Mouse (Mus musculus): ENCODE data around the gene B2m. TPM values are rescaled to one million over a fixed set of nuclear protein-coding genes. Genes with fewer than 3 reads are reported as not detected.

The B2m gene
- polyA plus RNA-seq, 1 experiment, result 99.6 TPM

DNA sequence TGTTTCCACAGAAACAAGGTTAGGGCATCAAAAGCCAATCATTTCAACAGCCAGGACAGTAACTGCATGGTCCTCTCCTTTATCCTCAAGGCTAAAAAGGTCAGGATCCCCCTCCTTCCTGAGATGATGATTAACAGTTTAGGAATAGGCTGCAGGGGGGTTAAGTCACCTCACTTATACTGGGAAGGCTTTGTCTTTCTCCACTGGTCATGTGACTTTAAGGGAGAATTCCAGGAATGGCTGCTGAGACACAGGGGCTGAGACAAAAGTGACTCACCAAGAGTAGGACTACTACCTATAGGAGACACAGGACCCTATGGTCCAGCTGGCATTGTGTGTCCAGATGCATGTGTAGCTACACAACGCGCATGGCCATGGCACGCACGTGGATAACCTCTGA is 19.9 kb upstream of the B2m start:
- Histone ChIP-seq H3K27me3 (replicated peaks) (peaks cover 44% of the 10 kb centered on the region), H3K9me3 (no peaks in the 10 kb centered on the region), H3K4me1 (peaks cover 41% of the 10 kb centered on the region), H3K4me3 (replicated peaks) (peak overlapping the region; percentile 40), H3K36me3 (replicated peaks; ENCODE audit: low read length) (no peaks in the 10 kb centered on the region)
- no peak for TF ChIP-seq FLI1 (IDR thresholded peaks at IDR 0.05; ENCODE audit: low read length)
- no peak for TF ChIP-seq GATA1 (IDR thresholded peaks at IDR 0.05; ENCODE audit: borderline replicate concordance, low read length)

DNA sequence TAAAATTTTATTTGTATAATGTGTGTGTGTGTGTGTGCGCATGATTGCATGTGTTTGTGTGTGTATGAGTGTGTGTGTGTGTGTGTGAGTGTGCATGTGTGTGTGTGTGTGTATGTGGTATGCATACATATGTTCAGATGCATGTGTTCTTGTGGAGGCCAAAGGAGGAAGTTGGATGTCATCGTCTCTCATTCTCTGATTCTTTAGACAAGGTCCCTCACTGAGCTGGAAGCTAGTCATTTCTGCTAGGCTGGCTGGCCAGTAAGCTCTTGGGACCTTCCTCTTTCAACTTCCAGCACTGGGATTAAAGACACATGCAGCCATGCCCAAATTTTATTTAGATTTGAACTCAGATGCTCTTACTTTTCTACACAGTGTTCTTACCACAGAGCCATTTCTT is 15.4 kb upstream of the B2m start:
- H3K4me1 ChIP-seq, result peaks cover 16% of the 10 kb centered on the region

DNA sequence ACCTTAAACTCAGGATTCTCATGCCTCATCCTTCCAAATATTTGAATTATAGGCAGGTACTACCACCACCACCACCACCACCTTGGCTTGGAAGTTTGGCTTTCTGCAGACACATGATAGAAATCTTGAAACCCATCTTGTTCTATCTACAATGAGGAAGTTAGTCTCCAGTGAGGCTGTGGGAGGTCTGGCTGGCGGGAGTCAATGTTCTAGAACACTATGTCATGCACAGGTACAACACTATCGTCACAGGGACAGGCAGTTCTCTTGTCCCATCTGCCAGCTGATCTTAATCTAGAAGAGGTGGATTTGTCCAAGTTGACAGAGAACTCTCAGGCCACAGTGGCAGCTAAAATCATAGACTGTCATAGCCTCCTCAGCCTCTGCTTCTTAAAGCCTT is 14.9 kb upstream of the B2m start:
- Histone ChIP-seq H3K27me3 (replicated peaks) (peaks cover 24% of the 10 kb centered on the region), H3K4me1 (peaks cover 14% of the 10 kb centered on the region), H3K9me3 (peaks cover 5% of the 10 kb centered on the region), H3K4me3 (replicated peaks) (no peak overlapping the region), H3K36me3 (replicated peaks; ENCODE audit: low read length) (no peaks in the 10 kb centered on the region)
- TF ChIP-seq FLI1 (IDR thresholded peaks at IDR 0.05; ENCODE audit: low read length), result no peak
- TF ChIP-seq GATA1 (IDR thresholded peaks at IDR 0.05; ENCODE audit: borderline replicate concordance, low read length), result no peak

More for the DNA sequence above, 15.4 kb upstream of the B2m start:
- TF ChIP-seq FLI1 (IDR thresholded peaks at IDR 0.05; ENCODE audit: low read length) (no peak), GATA1 (IDR thresholded peaks at IDR 0.05; ENCODE audit: borderline replicate concordance, low read length) (no peak)
- Histone ChIP-seq H3K27me3 (replicated peaks) (peaks cover 30% of the 10 kb centered on the region), H3K4me3 (replicated peaks) (no peak overlapping the region), H3K36me3 (replicated peaks; ENCODE audit: low read length) (no peaks in the 10 kb centered on the region), H3K9me3 (peaks cover 5% of the 10 kb centered on the region)

DNA sequence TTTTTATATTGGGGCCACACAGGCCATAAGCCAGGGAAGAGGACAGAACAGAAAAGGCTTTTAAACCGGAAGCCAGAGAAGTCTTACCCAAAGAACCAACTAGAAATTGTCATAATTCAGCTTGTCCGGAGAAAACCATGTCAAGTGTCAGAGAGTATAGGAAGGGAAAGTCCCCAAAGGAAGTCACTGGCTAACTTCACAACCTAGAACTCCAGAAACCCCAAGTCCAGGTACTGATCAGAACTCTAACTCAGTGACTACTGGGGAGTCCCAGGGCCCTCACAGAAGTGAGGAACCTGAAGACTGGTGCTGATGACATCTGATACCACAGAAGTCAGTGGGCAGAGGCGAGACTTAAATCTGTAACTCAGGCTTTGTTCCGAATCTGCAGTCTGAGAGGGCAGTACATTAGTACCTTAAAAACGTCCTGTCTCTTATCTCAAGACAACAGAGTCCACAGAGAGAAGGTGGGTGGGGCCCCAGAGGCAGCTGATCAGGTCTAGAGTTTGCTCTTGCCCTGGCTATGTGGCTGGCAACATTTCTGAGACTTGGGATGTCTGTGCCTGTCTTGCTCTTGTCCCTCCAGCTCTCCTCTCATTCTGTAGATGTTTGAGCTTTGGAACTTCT is 9.5 kb upstream of the B2m start:
- no peaks in the 10 kb centered on the region for H3K36me3 ChIP-seq (replicated peaks; ENCODE audit: low read length)
- peaks cover 5% of the 10 kb centered on the region for H3K9me3 ChIP-seq
- TF ChIP-seq FLI1 (IDR thresholded peaks at IDR 0.05; ENCODE audit: low read length) (no peak), GATA1 (IDR thresholded peaks at IDR 0.05; ENCODE audit: borderline replicate concordance, low read length) (no peak)
- H3K4me1 ChIP-seq, result peaks cover 18% of the 10 kb centered on the region
- H3K4me3 ChIP-seq (replicated peaks), result peak overlapping the region; percentile 6
- H3K27me3 ChIP-seq (replicated peaks), result no peaks in the 10 kb centered on the region

DNA sequence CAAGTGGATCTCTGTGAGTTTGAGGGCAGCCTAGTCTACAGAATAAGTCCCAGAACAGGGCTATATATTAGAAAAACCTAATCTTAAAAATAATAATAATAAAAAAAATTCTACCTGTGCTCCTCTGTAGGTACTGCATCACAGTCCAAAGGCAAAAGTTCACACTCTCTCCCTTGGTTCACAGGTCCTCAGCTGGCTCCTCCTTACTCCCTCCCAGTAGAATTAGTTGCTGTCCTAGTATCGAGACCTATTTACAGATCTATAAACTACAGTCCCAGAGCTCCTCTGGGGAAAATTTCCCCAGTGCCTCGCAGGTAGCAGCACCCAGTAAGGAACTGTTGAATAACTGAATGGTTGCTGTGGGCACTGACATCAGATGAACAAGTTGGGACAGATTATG is 6.7 kb upstream of the B2m start:
- Histone ChIP-seq H3K4me1 (peaks cover 16% of the 10 kb centered on the region), H3K4me3 (replicated peaks) (no peak overlapping the region), H3K27me3 (replicated peaks) (no peaks in the 10 kb centered on the region), H3K36me3 (replicated peaks; ENCODE audit: low read length) (no peaks in the 10 kb centered on the region), H3K9me3 (peaks cover 5% of the 10 kb centered on the region)
- TF ChIP-seq FLI1 (IDR thresholded peaks at IDR 0.05; ENCODE audit: low read length), result no peak
- no peak for TF ChIP-seq GATA1 (IDR thresholded peaks at IDR 0.05; ENCODE audit: borderline replicate concordance, low read length)

DNA sequence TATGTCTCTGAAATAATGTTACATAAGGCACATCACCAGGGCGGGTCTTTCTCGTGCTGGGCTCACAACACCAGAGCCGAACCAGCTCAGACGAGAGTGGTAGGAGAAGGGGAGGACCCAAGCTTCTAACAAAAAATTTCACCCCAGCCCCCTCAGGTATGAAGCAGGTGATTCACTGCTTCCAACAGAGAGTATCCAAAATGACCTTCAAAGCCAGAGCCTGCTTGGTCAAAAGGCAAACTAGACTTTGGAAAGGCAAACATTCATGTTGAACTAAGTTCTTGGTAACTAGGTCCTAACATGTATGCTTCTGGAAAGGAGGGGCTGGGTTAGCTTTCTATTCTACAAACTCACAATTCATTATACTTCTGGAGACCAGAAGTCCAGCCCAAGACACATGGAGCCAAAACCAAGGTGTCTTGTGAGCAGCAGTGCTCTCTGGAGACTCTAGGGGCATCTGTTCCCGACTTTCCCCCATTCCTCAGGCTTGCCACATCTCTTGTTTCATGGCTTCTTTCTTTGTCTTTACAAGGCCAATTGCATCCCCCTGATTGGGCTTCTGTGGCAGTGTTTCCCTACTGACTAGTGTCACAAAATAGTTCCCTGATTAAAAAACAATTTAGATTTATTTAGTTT is 6.0 kb upstream of the B2m start:
- no peaks in the 10 kb centered on the region for H3K36me3 ChIP-seq (replicated peaks; ENCODE audit: low read length)
- peaks cover 3% of the 10 kb centered on the region for H3K9me3 ChIP-seq
- no peaks in the 10 kb centered on the region for H3K27me3 ChIP-seq (replicated peaks)
- TF ChIP-seq FLI1 (IDR thresholded peaks at IDR 0.05; ENCODE audit: low read length) (no peak), GATA1 (IDR thresholded peaks at IDR 0.05; ENCODE audit: borderline replicate concordance, low read length) (no peak)
- H3K4me3 ChIP-seq (replicated peaks), result no peak overlapping the region
- H3K4me1 ChIP-seq, result peaks cover 18% of the 10 kb centered on the region

DNA sequence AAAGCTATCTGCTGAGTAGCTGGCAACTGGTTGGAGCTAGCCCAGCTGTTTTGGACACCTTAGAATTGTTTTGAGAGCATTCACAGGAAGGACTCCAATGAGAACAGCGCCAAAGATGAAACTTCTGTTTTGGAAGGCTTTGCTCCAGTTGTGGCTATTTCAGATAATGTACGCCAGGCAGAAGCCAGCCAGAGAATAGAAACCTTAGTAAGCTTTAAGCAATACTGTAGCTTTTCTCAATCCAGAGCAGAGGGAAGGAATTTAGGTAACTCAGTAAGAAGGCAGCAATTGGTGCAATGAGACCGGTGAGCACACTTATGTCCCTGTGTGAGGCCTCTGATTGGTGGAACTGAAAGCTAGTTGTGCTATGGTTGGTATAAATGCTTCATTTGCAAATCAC is 4.4 kb upstream of the B2m start:
- Histone ChIP-seq H3K4me3 (replicated peaks) (no peak overlapping the region), H3K4me1 (peaks cover 17% of the 10 kb centered on the region), H3K27me3 (replicated peaks) (no peaks in the 10 kb centered on the region), H3K36me3 (replicated peaks; ENCODE audit: low read length) (no peaks in the 10 kb centered on the region), H3K9me3 (no peaks in the 10 kb centered on the region)
- TF ChIP-seq FLI1 (IDR thresholded peaks at IDR 0.05; ENCODE audit: low read length), result no peak
- TF ChIP-seq GATA1 (IDR thresholded peaks at IDR 0.05; ENCODE audit: borderline replicate concordance, low read length), result no peak

DNA sequence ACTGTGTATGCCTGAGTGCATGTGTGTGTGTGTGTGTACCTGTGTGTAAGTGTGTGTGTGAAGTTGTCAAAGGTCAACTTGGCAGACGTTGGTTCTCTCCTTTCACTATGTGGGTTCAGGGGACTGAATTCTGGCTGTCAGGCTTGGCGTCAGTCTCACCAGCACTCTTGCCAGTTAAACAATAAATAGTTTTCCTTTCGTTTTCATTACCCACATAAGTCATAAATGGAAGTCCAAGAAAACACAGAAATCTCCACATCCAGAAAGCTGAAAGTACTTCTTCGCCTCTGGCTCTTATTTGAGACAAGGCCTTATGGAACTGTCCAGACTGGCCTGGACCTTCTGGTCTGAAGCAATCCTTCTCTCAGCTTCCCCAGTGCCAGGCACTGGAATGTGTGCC is 1.7 kb upstream of the B2m start:
- TF ChIP-seq FLI1 (IDR thresholded peaks at IDR 0.05; ENCODE audit: low read length) (no peak), GATA1 (IDR thresholded peaks at IDR 0.05; ENCODE audit: borderline replicate concordance, low read length) (no peak)
- H3K4me3 ChIP-seq (replicated peaks), result no peak overlapping the region
- H3K36me3 ChIP-seq (replicated peaks; ENCODE audit: low read length), result peaks cover 11% of the 10 kb centered on the region
- H3K9me3 ChIP-seq, result no peaks in the 10 kb centered on the region
- peaks cover 35% of the 10 kb centered on the region for H3K4me1 ChIP-seq
- no peaks in the 10 kb centered on the region for H3K27me3 ChIP-seq (replicated peaks)

DNA sequence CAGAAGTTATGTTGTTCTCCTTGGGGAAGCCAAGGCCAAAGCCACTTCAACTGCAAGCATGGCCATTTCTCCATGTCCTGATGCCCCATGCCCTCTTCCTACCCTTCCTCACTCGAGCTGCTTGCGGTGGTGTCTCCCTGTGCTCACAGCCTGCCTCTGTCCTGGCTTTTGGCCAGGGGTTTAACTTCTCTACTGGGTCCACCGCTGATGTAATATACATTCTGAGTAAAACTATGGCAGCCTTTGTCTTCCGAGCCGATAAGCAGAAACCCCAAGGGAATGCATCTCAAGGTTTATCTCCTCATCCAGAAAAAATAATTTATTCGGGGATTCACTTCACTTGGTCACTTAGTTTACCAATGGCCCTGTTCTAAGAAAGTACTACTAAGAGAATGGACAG is 799 bp upstream of the B2m start:
- no peak for TF ChIP-seq FLI1 (IDR thresholded peaks at IDR 0.05; ENCODE audit: low read length)
- H3K36me3 ChIP-seq (replicated peaks; ENCODE audit: low read length), result peaks cover 20% of the 10 kb centered on the region
- no peaks in the 10 kb centered on the region for H3K27me3 ChIP-seq (replicated peaks)
- peaks cover 44% of the 10 kb centered on the region for H3K4me1 ChIP-seq
- peak overlapping the region; percentile 95 for H3K4me3 ChIP-seq (replicated peaks)
- no peaks in the 10 kb centered on the region for H3K9me3 ChIP-seq

DNA sequence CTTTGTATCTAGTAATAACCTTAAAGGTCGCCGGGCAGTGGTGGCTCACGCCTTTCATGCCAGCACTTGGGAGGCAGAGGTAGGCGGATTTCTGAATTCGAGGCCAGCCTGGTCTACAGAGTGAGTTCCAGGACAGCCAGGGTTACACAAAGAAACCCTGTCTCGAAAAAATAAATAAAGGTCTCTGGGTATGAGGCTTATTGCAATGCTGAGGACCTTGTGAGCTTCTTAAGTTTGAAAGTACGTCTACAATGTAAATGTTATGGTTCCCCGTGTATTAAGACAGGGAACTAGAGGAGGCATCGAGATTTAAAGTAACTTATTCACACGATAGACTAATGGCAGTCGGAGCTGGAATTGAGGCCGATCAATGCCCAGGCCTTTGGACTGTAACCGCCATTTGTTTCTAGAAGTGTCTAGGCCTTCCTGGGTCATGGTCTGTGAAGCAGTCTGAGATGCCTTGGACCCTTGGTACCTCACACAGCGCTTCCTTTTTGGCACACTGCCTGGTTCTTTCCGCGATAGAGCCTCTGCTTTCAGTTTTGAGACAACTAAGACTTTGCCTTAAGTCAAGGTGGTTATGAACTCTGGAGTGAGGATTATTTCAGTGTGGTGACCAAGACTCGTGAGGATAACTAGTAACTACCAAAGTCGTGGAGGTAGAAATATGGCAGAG is 894 bp downstream of the B2m start:
- H3K4me1 ChIP-seq, result peaks cover 55% of the 10 kb centered on the region
- TF ChIP-seq FLI1 (IDR thresholded peaks at IDR 0.05; ENCODE audit: low read length) (no peak), GATA1 (IDR thresholded peaks at IDR 0.05; ENCODE audit: borderline replicate concordance, low read length) (no peak)
- H3K27me3 ChIP-seq (replicated peaks), result no peaks in the 10 kb centered on the region
- H3K4me3 ChIP-seq (replicated peaks), result peak overlapping the region; percentile 95
- peaks cover 37% of the 10 kb centered on the region for H3K36me3 ChIP-seq (replicated peaks; ENCODE audit: low read length)
- H3K9me3 ChIP-seq, result no peaks in the 10 kb centered on the region

All from megakaryocyte, embryonic 14.5 days (primary cell).